In the genomic region with DNA sequence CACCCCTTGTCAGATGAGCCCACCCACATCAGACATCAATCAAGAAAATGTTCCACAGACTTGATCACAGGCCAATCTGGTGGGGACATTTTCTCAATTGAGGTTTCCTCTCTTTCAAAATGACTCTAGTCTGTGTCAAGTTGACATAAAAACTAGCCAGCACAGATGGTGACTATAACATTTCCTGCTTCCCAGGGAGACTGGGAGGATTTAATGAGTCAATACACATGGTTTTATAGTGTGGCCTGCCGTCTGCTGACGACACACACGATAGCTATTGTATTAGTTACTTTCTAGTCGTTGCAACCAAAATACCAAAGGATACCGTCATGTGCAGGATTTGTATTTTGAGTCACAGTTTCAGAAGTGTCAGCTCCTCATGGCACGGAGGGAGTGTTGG, we compare ENCODE assay signal across 13 mouse cellular contexts.
"Had no signal": no experiment of that assay in that cellular context is flagged by ENCODE, and none has a peak within 500 bp of the region (broad histone marks: within the 10 kb centered on the region; RNA-seq: fewer than 3 reads in every experiment).

No protein-coding gene starts in this region.

- ATAC-seq: liver, postnatal 0 days; lung, postnatal 0 days; midbrain, embryonic 13.5 days; midbrain, embryonic 16.5 days had no signal

- DNase-seq: kidney, adult 2 months; kidney, postnatal 25 days; left cerebral cortex, postnatal 4 days; liver, postnatal 0 days; lung, embryonic 14.5 days; lung, postnatal 36 days; right cerebral cortex, adult 18-20 months; right cerebral cortex, postnatal 14 days; right cerebral cortex, postnatal 4 days; thymus, postnatal 36 days had no signal
